Mouse (Mus musculus) T-helper 17 cell (primary cell): ENCODE data around the gene Nme4.
"Not testable (repeated sequence)": the region's sequence is repeated elsewhere in the genome, so short reads cannot be mapped to it uniquely, and the experiment has no call there.

ENCODE experiments used
- in situ Hi-C, 2 experiments: fragments of 300-600 bp; cut with MboI, MseI; formaldehyde crosslinking; loops; 1 replicate in 1 of 2; 2 replicates in 1 of 2; pipeline ENCODE4 v1.15.1; 2025; ENCODE audit warnings: high pct_unique_total_duplicates in 2 of 2

Gene Nme4

DNA sequence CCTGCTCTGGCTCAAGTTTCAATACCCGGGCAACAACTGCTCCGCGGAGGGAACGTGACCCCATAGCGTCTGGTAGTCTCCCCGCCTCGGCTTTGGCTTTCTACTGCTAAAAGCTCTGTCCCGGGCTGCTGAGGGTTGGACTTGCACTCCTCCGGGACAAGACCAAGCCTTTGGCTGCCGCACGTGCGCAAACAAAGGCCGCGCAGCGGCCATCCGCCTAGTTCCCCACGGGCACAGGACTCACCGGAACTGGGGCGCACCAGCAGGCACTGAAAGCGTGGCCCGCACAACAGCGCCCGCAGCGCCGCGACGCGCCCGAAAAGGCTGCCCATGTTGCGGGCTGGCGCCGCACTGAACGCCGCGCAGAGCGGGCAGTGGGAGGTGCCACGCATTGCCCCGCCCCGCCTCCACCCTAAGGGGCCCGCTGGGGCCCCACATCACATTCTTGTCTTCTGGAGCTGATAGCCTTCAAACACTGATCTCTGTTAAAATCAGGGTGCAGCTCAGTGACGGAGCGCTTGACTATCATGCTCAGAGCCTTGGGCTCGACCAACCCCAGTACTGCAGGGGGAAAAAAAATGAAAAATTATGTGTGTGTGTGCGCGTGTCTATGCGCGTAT, at the start of gene Nme4:
TSS of gene Nme4 (minus strand) at position 482 of the 620 bp plus-strand sequence.
- in situ Hi-C loops = no loop called here

DNA sequence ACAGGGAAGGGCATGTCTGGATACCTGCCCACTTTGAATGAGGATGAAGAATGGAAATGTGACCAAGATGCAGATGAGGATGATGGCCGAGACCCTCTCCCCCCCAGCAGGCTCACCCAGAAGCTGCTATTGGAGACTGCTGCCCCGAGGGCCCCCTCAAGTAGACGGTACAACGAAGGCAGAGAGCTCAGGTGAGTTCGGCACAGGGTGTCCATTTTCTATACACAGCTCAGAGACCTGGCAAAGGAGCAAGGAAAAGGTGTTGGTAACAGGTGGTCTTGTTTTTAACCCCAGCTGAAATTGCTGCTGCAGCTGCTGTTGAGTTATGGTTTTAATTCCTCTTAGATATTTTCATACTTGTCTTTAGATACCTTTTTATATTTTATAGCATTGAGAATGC, 48.0 kb upstream of the Nme4 start:
- in situ Hi-C loops = no loop called here

DNA sequence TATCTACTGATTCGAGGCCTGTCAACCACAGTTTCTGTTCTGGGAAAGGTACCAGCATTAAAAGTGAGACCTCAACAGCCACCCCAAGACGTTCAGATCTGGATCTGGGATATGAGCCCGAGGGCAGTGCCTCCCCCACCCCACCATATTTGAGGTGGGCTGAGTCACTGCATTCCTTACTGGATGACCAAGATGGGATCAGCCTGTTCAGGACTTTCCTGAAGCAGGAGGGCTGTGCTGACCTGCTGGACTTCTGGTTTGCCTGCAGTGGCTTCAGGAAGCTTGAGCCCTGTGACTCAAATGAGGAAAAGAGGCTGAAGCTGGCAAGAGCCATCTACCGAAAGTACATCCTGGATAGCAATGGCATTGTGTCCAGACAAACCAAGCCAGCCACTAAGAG, 47.4 kb upstream of the Nme4 start:
- in situ Hi-C loops = no loop called here

DNA sequence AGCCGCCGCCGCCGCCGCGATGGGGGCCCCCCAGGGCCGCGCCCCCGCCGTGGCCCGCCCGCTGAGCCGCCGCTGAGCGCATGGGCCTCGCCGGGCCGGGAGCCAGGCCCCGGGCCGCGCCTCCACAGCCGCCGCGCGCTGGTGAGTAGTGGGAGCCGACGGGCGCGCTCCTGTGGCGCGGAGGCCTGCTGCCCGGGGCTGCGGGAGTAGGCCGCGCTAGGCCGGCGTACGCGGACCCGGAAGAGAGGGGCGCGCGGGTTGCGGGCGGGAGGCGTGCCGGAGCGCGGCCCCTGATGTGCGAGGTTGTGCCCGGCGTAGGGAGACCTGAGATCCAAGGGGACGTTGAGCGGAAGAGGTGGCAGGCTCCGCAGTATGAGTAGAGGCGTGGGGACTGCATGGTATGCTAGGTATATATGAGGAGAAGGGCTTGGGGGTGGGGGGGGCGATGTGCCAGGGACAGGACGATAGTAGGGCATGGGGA, 43.5 kb upstream of the Nme4 start:
- in situ Hi-C loops = no loop called here

DNA sequence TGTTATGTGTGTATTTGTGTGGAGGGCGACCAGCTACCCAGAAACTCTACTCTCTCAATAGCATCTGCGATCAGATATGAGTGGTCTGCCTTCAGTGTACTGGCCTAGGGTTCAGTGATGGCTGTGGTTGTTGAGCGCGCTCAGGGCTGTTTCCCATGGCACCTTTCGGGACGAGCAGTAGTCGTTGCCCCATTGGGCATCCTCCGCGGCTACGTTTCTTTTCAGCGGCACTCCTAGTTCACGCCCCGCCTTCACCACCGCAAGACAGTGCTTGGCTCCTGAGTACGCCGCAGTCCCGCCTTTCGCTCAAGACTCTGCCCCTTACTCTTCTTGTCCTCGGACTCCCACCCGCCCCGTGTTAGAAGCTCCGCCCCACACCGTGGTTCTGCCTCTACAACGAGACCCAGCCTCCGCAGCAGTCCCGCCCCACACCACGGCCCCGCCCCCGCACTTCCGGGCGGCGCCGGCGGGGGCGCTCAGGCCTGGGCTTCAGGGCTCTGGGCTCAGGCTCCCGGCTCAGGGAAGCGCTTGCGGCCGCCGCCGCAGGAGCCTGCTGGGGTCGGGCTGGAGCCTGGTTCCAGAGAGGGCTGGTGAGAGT, 42.9 kb upstream of the Nme4 start, which contains the start of gene Axin1:
TSS of gene Axin1 (plus strand) at position 450 of the 598 bp plus-strand sequence.
- in situ Hi-C loops = no loop called here

DNA sequence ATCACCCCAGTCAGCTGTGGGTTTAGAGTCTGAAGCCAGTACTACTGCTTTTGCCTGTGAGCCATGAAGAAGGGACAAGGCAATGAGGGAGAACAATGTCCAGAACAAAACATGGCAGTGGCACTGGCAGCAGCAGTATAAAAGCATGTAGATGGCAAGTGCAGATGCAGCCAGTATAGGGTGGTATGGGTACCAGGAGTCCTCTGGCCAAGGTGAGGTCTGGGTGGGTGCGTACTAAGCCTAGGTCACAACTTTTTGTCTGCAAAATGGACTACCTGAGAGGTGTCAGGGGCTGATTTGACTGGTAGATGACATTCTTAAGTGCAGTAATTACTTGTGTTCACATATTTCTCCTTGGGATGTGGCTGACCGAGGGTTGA, 42.3 kb upstream of the Nme4 start:
- in situ Hi-C loops = no loop called here

DNA sequence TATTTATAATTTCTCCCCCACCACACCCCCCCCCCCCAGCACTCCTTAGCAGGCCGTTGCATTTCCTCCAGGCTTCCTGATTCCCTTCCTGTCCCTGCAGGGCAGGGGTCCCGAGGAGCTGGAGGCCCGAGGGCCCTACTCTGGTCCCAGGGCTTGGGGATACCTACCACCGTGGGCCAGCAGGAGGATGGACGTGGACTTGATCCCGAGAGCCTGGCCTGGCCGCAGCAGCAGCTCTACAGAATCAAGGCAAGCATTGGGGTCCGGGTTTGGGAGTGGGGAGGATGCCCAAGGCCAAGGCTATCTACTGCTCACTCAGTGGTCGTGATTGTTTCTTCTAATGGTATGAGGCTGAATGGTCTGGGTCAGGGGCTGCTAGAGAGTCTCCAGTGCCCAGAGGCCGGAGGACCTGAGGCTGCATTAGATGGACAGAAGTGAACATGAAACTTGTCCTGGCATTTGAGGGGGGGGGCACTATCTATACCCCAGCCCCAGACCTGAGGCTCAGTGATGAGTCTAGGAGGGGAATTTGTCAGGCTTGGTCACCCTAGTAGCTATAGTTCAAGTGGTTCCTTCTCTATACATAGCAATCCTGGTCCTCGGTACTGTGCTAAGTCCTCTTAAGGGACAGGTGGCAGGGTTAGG, 41.8 kb upstream of the Nme4 start:
- in situ Hi-C loops = no loop called here

DNA sequence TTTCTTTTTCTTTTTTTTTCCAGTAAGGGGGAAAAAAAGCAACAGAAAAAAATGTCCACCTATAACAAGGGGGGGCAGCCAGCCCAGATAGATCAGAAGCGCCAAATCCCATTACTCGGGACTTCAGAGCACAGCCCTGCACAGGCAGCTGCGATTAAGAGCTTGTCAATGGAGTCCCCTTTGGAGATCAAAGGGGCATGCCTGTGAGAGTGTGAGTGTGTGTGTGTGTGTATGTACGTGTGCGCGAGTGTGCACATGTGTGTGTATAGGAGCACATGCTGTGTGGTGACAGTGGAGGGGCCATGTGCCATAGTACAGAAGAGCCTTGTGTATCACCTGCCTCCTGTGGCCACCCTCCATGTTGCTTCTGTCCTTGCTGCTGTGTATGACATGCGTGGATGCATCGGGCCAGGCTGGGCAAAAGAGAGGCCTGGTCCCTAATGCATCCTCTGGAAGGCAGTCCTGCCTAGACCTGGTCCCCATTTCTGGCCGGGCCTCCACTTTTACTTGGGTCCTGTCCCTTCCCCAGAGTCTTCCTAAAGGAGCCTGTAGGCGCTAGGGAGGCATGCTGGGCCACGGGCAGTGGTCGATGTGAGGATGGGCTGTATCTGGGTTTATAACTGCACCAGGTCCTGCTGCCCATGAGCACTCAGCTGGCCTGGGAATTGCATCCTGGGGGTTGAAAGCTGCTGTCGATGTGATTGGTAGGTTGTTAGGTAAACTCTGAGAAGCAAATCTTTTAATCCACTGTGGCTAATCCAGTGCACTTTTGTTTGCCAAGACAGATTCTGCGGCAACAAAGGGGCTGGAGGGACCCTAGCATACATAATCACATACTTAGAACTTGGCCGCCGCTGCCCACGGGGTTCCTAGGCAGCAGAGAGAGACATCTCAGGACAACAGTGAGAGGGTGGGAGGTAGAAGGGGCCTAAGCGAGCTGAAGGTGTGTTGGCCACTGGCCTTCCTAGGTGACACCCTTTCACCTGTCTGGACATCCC, 36.8 kb upstream of the Nme4 start:
- in situ Hi-C loops = no loop called here

DNA sequence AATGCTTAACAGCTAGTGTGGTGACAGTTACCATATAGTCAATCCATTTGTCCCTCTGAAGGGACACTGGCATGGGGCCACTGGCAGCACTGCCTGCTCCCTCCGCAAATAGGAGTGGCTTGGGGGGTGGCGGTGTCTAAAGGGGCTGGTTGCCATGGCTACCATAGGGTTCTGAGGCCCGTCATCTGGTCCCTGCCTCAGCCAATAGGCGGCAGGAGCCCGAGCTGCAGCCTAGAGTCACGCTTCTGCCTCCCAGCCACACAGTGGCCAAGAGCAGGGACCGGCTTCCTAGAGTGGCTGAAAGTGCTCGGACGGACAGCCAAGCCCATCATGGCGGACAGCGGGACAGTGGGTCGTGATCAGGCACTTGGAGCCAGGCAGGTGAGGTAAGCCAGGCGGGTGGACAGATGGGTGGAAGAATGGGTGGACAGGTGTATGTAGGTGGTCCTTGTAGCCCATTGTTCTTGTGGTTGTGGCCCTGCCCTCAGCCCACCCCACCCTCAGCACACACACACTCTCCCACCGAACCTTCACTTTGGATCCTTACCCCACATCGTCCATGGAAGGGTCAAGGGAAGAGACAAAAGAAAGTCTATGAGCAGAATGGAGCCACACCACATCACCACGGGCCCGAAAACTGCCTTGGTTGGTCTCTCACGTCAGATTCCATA, 35.8 kb upstream of the Nme4 start:
- in situ Hi-C loops = no loop called here

DNA sequence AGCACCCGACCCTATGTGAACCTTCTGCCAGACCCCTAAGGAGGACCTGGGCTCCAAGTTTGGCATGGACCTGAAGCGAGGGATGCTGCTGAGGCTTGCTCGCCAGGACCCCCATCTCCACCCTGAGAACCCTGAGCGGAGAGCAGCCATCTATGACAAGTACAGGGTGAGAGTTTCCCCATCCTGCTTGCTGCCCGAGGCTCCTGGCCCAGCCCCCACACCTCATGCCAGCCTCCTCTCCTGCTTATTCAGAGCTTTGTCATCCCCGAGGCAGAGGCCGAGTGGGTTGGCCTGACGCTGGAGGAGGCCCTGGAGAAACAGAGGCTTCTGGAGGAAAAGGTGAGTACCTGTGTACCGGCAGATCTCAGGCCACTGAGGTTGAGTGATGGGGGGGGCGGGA, 29.8 kb upstream of the Nme4 start:
- in situ Hi-C loops = no loop called here

DNA sequence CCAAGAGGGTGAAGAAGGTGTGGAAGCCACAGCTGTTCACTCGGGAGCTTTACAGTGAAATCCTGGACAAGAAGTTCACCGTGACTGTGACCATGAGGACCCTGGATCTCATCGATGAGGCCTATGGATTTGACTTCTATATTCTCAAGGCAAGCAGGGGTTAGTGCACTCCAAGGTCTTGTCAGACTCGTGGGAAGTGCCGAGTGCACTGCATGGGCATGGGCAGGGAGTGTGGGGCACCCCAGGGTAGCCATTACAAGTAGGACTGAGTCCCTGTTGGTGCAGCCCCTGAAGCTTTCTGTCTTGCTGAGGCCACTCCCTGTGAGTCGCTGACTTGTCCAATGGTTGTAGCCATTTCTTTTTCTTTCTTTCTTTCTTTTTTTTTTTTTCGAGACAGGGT, 29.2 kb upstream of the Nme4 start:
- in situ Hi-C loops = no loop called here

DNA sequence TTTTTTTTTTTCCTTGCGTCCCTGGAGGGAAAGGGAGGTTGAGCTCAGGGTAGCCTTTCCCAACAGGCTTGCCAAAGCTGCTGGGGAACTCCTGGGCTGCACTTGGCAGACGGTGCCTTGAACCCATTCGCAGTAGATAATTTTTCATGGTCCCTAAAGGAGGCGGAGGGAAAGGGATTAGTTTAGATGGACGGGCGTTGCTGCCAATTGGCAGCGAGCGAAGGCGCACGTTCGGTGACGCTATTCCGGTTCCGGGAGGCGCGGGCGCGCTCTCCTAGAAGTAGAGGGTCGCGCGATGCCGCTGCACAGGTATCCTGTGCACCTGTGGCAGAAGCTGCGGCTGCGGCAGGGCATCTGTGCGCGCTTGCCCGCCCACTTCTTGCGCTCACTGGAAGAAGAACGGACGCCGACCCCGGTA, 27.9 kb upstream of the Nme4 start, which contains the start of gene Mrpl28:
TSS of gene Mrpl28 (plus strand) at position 234 of the 418 bp plus-strand sequence.
- in situ Hi-C loops = no loop called here

DNA sequence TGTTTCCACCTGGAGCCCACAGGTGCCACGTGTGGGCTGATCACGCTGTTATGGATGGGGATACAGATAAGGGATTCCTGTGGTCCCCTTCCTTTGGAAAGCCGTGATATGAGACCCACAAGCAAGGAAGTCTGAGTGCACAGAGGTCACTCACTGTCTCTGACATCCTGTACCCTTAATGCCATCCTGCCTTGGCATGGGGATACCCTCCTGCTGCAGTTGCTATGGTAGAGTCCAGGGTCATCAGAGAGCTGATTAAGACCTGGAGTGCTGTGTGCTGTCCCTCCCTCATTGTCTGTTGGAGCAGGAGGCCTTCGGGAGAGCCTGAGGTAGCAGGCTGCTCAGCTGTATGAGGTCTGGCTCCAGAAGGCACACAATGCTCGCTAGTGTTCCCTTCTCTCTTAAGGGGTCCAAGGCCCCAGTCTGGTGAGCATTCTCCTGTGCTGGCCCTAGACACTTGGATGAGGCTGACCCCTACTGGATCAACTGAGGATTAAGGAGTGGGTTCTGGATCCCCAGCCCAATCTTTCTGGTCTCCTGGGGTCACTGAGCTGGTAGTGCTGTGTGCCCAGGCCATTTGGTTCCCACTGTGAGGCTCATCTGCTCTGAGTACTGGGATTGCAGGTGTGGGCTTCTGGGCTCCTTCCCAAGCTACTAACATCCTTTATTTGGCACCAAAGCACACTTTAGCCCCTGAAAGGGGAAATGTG, 27.2 kb upstream of the Nme4 start:
- in situ Hi-C loops = no loop called here

DNA sequence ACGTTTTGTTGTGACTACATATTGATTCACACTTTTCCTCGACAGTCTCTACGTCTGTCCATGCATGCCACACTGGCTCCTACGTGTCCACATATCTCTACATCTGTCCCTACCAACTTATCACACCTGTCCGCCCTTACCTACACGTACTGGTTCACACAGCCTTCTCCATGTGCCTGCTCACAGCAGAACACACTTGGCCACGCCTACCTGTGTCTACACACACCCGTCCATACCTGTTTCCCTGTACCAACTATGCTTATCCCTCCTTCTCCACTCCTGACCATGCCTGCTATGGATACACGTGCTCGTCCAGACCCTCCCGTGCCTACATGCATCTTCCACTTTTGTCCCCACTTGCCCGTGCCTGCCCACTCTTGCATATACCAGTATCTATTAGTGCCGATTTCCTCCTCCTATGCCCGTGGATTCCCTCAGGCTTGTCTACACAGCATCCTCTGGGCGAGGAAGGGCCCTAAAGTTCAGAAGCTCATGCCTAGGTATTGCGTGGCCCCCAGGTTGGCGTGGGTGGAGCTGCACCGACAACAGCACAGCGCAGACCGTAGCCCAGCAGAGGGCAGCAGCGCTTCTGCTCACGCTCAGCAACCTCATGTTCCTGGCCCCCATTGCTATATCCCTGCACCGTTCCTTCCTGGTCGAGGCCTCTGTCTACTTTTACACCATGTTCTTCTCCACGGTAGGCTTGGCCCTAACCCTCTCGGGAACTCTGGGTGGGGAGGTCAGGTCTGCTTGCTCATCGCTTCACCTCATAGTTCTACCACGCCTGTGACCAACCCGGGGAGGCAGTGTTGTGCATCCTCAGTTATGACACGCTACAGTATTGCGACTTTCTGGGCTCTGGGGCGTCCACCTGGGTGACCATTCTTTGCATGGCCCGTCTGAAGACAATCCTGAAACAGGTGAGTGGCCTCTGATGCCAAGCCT, 24.6 kb upstream of the Nme4 start:
- in situ Hi-C loops = no loop called here

DNA sequence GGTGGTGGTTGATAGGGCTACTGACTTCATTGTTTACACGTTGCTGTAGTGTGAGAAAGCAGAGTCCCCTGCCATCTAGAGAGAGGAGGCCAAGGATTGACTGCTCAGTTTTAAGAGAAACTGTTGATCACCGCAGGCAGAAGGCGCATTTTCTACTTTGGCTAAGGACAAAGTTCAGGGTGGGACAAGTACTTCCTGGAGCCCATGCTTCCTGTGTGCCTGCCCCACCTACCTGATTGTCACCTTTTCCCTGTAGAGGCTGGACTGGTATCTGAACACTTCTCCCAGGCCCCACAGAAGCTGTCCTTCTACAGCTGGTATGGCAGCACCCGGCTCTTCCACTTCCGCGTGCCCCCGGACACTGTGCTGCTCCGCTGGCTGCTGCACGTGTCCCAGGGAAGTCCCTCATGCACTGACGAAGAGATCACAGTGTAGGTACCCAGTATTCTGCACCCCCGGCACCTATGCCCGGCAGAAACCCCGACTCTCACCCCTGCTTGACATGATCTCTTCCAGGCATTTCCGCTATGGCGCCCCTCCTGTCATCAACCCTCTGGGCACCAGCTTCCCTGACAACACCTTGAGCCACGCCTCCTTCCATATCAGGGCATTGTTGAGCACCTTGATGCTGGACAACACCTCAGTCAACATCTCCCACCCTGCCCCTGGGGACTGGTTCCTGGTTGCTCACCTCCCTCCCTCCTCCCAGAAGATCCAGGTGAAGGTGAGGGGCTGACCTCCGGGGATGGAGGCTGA, 21.3 kb upstream of the Nme4 start:
- in situ Hi-C loops = no loop called here

DNA sequence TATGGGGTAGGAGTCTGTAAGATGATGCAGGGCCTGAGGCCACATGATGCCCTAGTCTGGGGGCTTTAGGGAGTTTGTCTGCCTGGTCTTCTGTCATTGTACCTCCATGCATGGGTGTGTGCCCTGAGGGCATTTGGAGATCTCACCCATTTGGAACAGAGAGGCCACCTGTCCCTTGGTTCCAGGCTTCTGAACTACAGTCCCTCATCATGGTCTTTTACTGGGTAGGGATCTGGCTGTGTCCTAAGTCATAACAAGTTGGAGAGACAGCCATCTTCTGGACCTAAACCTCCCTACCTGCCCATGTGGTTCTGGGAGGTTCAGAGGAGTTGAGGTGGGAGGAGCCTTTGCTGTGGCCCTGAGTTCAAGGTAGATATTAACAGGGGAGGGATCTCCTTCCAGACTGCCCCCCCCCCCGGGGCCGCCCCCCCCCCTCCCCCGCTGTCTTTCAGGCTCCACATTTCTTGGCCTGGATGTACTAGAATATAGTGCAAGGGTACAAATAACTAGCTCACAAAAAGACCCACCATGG, 20.6 kb upstream of the Nme4 start:
- in situ Hi-C loops = no loop called here

DNA sequence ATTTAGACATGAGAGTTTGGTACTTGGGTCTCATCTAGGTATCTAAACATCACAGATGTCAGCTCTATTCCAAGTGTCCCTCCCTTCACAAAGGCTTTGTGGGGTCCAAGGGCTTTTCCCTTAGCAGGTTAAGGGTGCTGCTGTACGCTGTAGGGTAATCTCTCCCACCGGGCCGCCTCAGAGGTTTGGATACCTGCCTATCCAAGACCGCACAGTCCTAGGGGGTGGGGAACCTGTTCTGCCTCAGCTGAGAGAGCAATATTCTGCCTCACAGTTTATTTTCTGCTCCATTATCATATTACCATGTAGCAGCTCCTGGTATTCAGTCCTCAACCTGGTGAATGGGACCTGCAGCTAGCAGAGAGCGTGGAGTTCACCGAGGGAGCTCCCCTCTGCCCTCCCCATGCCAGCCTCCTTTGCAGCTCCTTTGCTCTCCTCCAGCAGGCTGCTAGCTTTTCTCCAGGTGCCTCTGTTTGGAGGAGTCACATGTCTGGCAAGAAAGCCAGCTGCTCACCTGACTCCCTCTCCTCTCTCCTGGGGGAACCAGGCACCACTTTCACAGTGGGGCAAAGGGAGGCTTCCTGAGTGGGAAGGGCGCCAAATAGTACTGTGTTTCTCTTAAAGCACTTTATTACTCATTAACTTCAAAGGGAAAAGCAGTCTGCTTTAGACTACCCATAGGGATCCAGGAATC, 19.9 kb upstream of the Nme4 start:
- in situ Hi-C loops = no loop called here

DNA sequence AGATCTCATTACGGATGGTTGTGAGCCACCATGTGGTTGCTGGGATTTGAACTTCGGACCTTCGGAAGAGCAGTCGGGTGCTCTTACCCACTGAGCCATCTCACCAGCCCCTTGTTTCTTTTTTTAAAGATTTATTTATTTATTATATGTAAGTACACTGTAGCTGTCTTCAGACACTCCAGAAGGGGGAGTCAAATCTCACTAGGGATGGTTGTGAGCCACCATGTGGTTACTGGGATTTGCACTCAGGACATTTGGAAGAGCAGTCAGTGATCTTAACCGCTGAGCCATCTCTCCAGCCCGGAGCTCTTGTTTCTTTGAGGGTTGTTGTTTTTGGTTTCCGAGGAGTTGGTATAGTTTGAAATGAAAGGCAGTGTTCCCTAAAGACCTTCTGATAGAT, 19.1 kb upstream of the Nme4 start:
- in situ Hi-C loops = not testable (repeated sequence)
